Mouse (Mus musculus) lung, postnatal 0 days (tissue): ENCODE results near the gene C130050O18Rik.

Experiments used
- CTCF ChIP-seq: IDR thresholded peaks from 2 replicates; pipeline ENCODE4 v1.5.1; 2016; ENCODE audit warnings: antibody characterized with exemption, mild to moderate bottlenecking
- EP300 ChIP-seq: IDR thresholded peaks from 2 replicates; pipeline ENCODE4 v1.6.1; 2016; ENCODE audit warnings: antibody characterized with exemption, mild to moderate bottlenecking, control low read depth

DNA sequence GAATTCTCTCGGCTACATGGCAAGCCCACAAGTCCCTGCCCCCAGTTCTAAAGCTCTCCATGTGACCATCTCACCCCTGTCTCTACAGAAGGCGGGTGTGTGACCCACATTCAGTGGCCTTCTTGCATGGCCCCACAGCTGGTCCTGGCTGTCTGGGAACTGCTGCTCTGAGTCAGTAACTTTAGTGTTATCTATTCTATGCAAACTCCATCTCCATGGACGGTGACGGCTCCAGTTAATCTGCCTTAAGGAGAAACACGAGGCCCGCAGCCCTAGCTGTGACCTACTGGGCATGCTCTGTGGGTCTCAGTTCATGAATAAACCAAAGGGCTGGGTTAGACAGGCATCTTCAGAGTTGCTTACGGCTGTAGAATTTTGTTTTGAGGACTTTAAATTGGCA is 10.7 kb upstream of the C130050O18Rik start:
- TF ChIP-seq CTCF (no peak), EP300 (no peak)
